Mouse (Mus musculus): ENCODE results near the gene Lyrm2.

Gene Lyrm2

GRCm38 (mm10) chr4:32799966-32800576, at the start of gene Lyrm2:
TSS of gene Lyrm2 (plus strand) at chr4:32800253.
- peak; percentile 84 for DNase-seq

- no peak for DNase-seq
These were observed 49.3 kb upstream of the Lyrm2 start for GRCm38 (mm10) chr4:32750711-32751110.

- DNase-seq, result no peak
These were observed 42.6 kb upstream of the Lyrm2 start for GRCm38 (mm10) chr4:32757430-32757829.

DNA sequence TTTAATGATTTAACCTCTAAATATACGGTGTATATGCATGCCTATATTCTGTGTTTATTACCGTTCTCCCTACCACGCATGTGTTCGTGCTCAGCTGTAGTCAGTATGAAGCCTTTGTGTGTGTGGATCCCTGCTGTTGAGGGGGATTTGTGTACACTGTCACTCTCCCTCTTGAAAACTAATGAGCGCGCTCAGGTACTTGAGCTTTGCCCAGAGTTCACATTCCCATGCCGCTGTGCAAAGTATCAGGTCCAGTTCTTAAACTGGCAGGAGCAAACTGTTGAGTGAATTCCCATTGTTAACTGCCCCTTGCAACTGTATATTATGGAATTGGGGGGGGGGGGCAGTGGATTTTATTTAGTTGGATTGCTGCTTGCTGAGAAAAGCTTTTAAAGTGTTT, 32.6 kb upstream of the Lyrm2 start:
- no peak for DNase-seq

- DNase-seq, result no peak
These were observed 32.0 kb upstream of the Lyrm2 start for GRCm38 (mm10) chr4:32768046-32768445.

DNA sequence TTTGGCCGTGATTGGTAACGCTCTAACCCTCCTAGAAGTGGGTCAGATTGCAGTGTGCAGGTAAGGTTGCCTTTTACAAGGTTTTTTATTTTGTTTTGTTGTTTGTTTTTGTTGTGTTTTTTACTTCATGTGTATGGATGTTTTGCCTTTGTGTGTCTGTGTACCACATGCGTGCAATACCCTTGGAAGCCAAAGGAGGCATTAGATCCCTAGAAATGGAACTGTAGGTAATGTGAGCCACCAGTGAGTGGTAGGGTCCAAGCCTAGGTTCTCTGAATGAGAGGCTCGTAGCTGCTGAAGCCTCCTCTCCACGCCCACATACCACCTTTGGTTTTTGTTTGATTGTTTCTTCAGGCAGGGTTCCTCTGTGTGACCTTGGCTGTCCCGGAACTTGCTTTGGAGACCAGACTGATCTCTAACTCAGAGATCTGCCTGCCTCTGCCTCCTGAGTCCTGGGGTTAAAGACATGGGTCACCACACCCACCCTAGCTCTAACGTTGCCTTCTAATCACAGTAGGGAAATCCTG, 29.7 kb upstream of the Lyrm2 start:
- no peak for DNase-seq

GRCm38 (mm10) chr4:32779996-32780395, 20.1 kb upstream of the Lyrm2 start:
- no peak for DNase-seq

DNA sequence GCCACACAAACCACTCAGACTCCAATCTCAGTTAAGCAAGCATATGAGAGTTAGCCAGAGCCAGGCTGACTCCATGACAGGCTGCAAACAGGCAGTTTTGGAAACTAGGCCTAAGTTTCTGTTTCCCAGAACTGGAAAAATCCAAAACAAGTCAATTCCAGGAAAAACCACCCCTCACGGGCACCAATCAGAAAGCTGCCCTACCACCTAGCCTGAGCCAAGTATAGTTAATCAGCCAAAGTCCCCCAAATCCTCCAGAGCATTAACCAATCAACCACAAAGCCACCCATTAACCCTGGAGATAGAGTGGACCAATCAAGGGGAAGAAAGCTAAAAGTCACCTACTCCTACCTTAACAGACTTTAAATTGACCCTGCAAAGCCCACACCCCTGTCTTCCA, 12.9 kb upstream of the Lyrm2 start:
- DNase-seq, result no peak

- DNase-seq, result no peak
These were observed 11.0 kb upstream of the Lyrm2 start for GRCm38 (mm10) chr4:32789020-32789419.

GRCm38 (mm10) chr4:32798976-32799375, 1.1 kb upstream of the Lyrm2 start:
- DNase-seq, result no peak

DNA sequence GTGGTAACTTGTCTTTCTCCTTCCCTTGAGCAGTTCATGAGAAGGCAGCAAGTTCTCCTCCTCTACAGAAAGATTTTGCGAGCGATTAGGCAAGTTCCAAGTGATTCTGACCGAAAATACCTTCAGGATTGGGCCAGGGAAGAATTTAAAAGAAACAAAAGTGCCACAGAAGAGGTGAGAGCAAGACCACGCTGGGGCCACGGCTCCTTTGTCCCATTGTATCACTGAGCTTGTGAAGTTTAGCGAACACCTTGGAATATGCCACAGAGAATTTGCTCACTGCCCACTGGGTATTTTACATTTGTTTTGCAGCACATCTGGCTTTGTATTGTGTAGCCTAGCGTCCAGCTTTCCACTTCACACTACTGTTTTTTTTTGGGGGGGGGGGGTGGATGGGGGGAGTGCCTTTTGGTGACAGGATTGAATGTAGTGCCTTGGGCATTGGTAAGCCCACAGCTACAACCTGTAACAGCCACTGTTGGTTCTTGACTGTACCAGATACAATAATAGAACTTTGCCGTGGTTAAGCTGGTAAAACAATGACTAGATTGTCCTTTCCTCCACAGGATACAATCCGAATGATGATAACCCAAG, 621 bp downstream of the Lyrm2 start:
- no peak for DNase-seq

- no peak for DNase-seq
These were observed 17.4 kb downstream of the Lyrm2 start for GRCm38 (mm10) chr4:32817478-32817877.

- no peak for DNase-seq
These were observed 20.6 kb downstream of the Lyrm2 start for GRCm38 (mm10) chr4:32820676-32821075.

GRCm38 (mm10) chr4:32824254-32824653, 24.2 kb downstream of the Lyrm2 start:
- DNase-seq, result peak; percentile 21 to 27

DNA sequence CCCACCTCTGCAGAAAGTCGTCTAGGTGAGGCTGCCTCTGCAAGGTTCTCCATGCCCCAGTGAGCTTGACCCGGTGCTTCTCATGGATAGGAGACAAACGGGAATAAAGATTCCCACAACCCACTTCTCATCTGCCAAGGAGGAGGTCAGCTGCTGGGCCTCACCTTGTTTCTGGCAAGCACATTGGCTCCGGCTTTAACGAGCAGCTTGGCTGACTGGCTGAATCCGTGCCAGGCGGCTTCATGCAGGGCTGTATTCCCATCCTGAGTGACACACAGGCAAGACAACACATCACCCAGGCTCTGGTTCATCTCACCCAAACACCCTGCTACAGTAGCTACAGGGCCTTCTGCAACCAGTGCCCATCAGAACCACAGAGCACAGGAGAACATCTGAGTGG, 26.9 kb downstream of the Lyrm2 start:
- DNase-seq, result peak; percentile 86 to 89

DNA sequence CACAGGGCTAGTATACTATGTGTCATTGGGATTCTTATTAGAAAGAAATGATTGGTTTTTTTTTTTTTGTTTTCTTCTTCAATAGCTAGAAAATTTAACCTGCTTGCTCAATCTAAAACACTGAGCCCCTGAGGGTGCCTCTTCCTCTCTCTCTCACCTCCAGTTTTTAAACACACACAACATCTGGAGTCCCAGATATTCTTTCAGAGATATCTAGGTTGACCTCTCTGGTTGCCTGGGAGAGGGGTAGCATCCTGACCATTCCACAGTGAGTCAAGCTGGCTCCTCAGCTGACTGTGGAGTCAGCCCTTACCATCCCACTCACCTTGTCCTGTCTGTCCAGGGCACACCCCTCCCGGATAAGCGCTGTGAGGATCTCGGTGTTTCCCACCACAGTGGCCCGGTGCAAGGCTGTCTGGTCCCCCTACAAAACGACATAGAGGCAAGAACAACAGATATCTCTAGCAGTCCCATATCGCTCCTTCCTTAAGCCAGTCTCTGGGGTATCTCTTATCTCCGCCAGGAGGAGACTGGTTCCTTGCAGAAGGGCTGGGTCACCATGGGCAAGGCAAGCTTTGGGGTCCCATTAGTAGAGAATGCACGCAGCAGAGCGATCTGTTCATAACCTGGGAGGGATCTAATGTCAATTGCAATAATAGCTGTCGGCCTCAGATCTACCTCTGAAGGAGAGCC, 28.5 kb downstream of the Lyrm2 start:
- DNase-seq, result no peak

DNA sequence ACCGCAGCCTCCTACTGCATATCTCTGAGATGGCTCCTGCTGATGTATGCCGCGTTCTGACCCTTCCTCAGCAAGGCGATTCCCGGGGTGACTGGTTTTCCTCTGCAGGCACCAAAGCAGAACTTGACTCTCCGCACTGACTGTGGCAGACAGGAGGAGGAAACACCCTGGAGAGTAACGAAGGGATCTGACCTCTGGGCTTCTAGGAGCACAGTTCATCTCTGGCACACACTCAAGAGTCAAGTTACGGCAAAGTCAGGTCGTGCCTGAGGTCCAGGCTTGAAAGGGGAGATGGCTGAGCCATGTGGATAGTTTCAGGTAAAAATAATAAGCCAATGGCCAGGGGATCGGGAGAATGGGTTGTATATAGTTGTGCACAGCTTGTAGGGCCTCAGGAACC, 29.3 kb downstream of the Lyrm2 start:
- DNase-seq, result no peak

- peak; percentile 32 to 53 for DNase-seq
These were observed 33.6 kb downstream of the Lyrm2 start for GRCm38 (mm10) chr4:32833494-32834282.

DNA sequence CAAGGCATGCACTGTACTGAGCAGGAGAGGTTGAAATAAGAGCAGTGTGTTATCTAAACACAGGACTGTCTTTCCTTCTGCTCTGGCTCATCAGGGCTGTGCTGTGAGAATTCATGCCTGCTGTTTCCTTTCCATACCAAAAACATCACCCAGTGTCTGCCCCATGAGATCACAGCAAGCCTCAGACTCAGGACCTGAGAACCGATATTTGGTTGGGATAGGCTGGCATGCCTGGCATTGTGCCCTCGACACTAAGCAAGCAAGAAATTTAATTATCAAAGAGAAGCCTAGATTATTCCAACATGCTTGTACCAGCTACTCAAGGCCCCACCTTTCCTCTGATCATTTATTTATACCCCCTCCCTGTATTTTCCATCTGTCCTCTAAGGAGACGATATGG, 34.5 kb downstream of the Lyrm2 start:
- DNase-seq, result no peak

DNA sequence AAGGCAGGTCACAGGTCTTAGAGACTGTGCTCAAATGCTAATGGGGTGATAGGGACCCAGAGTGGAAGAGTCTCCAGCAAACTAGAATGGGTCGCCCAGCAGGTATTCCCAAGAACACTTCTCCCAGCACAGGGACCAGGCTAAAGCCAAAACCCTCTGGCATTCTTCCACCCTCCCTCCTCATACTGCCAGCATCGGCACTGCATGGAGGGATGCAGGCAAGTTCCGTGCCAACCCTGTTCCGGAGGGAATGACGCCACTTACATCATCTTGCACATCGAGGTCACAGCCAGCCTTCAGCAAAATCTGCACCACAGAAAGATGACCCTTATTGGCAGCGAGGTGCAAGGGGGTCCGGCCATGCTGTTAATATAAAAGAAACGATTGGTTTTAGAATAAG, 36.0 kb downstream of the Lyrm2 start:
- DNase-seq, result peak; percentile 25 to 27

DNA sequence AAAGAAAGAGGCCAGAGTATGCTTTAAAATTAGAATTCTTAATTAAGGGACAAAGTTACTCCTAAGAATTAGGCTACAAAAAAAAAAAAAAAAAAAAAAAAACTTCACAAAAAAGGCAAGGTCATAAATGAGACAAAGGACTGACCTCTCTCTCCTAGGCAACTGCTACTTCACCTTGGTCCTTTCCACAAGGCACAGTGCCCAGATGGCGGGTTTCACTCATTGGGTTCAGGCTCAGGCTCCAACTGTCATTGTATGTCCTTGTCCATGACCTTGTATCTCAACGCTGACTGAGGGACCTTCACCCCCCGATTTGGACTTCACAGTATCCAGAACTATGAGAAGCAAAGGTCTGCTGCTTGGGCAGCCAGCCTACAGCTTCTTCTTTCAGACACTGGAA, 38.3 kb downstream of the Lyrm2 start:
- DNase-seq, result no peak
